In genomic region chr6:119428611-119429010, GRCm38 (mm10) we compare ENCODE assay signal across 9 mouse cellular contexts. TPM values are rescaled to one million over a fixed set of nuclear protein-coding genes. Genes with fewer than 3 reads are reported as not detected.
DNase-seq lines count a peak whose midpoint lies in the region; ATAC-seq lines count a peak whose summit lies in the region.
"Had no signal": no experiment of that assay in that cellular context is flagged by ENCODE, and none has a peak within 500 bp of the region (broad histone marks: within the 10 kb centered on the region; RNA-seq: fewer than 3 reads in every experiment).

No protein-coding gene starts in this region.

- peak; percentile 24 for DNase-seq in kidney, postnatal 14 days
- DNase-seq in kidney, adult 18-20 months, result no peak
- peak; percentile 31 for DNase-seq in NIH3T3 (ENCODE audit: low read depth)
- peak; percentile 26 to 68 for DNase-seq in spleen, postnatal 10 days (ENCODE audit: low spot score in 2 of 2)
- DNase-seq in forebrain, embryonic 14.5 days (ENCODE audit: low spot score), result no peak
- DNase-seq in frontal cortex, postnatal 14 days (ENCODE audit: low spot score in 2 of 2), result no peak

- no peak overlapping the region for H3K27ac ChIP-seq in forebrain, embryonic 14.5 days (ENCODE audit: low read depth, low read length)

- no peak overlapping the region for H3K4me2 ChIP-seq in forebrain, embryonic 14.5 days (ENCODE audit: low read length)

- no peaks in the 10 kb centered on the region for H3K9me3 ChIP-seq in forebrain, embryonic 14.5 days (replicated peaks; ENCODE audit: control insufficient read depth, low read length)

- 89% methylated on average over 3 of the region's 3 CpGs for WGBS in forebrain, embryonic 14.5 days

- H3K4me1 ChIP-seq in forebrain, embryonic 14.5 days (ENCODE audit: control insufficient read depth, insufficient read depth, low read length), result no peaks in the 10 kb centered on the region

- no peak overlapping the region for H3K9ac ChIP-seq in forebrain, embryonic 14.5 days (ENCODE audit: low read length)

- peak; percentile 66; the same call in 1 of the 2 replicates for ATAC-seq in erythroid progenitor cell, adult 5-6 weeks (replicated peaks; ENCODE audit: low FRiP score, poor library complexity, severe bottlenecking)
- no peak for ATAC-seq in forebrain, embryonic 14.5 days
- ATAC-seq in monocyte, adult 5-6 weeks (replicated peaks; ENCODE audit: insufficient number of reproducible peaks, low FRiP score, low TSS enrichment, poor library complexity, severe bottlenecking), result no peak

- no peak overlapping the region for H3K4me3 ChIP-seq in forebrain, embryonic 14.5 days (ENCODE audit: low read depth, low read length)
- H3K4me3 ChIP-seq: myocyte had no signal

- no peaks in the 10 kb centered on the region for H3K36me3 ChIP-seq in forebrain, embryonic 14.5 days (ENCODE audit: control insufficient read depth, insufficient read depth, low read length)

- no peaks in the 10 kb centered on the region for H3K27me3 ChIP-seq in forebrain, embryonic 14.5 days (replicated peaks; ENCODE audit: control insufficient read depth, insufficient read depth, low read length)

RNA-seq across cellular contexts. Expression of gene Adipor2, which starts 11.1 kb away (rescaled TPM):
- total RNA-seq in erythroid progenitor cell, adult 5-6 weeks (2015; ENCODE audit: low replicate concordance), result 41.4 and 46.5 TPM in 2 replicates
- total RNA-seq in erythroid progenitor cell, adult 5-6 weeks (2017; ENCODE audit: low replicate concordance), result 54.3 and 63.2 TPM in 2 replicates
- 33.3 and 39.6 TPM in 2 replicates for polyA plus RNA-seq in forebrain, embryonic 14.5 days (2014; fragmentation: Nextera tagmentation; extraction: Ambion mirVana)
- 117 to 140 TPM (median 127 TPM) in 3 replicates for total RNA-seq in monocyte, adult 5-6 weeks (2017)

RNA-seq across cellular contexts. Expression of gene Fbxl14, which starts 50.9 kb away (rescaled TPM):
- total RNA-seq in erythroid progenitor cell, adult 5-6 weeks (2015; ENCODE audit: low replicate concordance), result 15.9 TPM in 2 replicates
- 14.1 and 15.9 TPM in 2 replicates for total RNA-seq in erythroid progenitor cell, adult 5-6 weeks (2017; ENCODE audit: low replicate concordance)
- polyA plus RNA-seq in forebrain, embryonic 14.5 days (2014; fragmentation: Nextera tagmentation; extraction: Ambion mirVana), result 6.8 and 7.6 TPM in 2 replicates
- 36.9 to 41.1 TPM (median 37.0 TPM) in 3 replicates for total RNA-seq in monocyte, adult 5-6 weeks (2017)

Comparison
In these comparisons a context has a peak if more than half of its experiments do, and no peak if none do; other contexts are left out.
1. DNase-seq: peak in kidney, postnatal 14 days (single experiment), NIH3T3 (single experiment) and spleen, postnatal 10 days (2 of 2); none in kidney, adult 18-20 months (single experiment), forebrain, embryonic 14.5 days (single experiment) and frontal cortex, postnatal 14 days (0 of 2).